Mouse (Mus musculus): ENCODE measurements at regions not wholly inside any gene's neighbourhood (a gene's known extent, or its start where the extent isn't known, plus 50 kb on each side); places are given as distances from the start of the nearest gene placed in this dataset.

- Histone ChIP-seq H3K4me1 (no peaks in the 10 kb centered on the region), H3K9ac (no peak overlapping the region), H3K27ac (no peak overlapping the region), H3K9me3 (replicated peaks) (no peaks in the 10 kb centered on the region), H3K4me3 (no peak overlapping the region), H3K36me3 (no peaks in the 10 kb centered on the region), H3K27me3 (replicated peaks) (no peaks in the 10 kb centered on the region), H3K4me2 (no peak overlapping the region)
- ATAC-seq = no peak
- WGBS (ENCODE audit: insufficient replicate concordance) = 55% methylated on average over 4 of the region's 4 CpGs
Measured at GRCm38 (mm10) chr15:68430486-68430885, 1929.8 kb upstream of the Lrrc6 start.

- H3K4me2 ChIP-seq = no peak overlapping the region
- H3K27ac ChIP-seq = no peak overlapping the region
- H3K4me3 ChIP-seq = no peak overlapping the region
- ATAC-seq = no peak
- H3K9me3 ChIP-seq (replicated peaks) = no peaks in the 10 kb centered on the region
- 16% methylated on average over 6 of the region's 6 CpGs for WGBS (ENCODE audit: insufficient replicate concordance)
- H3K36me3 ChIP-seq = no peaks in the 10 kb centered on the region
- no peaks in the 10 kb centered on the region for H3K4me1 ChIP-seq
- no peaks in the 10 kb centered on the region for H3K27me3 ChIP-seq (replicated peaks)
- no peak overlapping the region for H3K9ac ChIP-seq
Measured at GRCm38 (mm10) chr15:68428444-68429228, 1927.9 kb upstream of the Lrrc6 start.

GRCm38 (mm10) chr15:68417142-68417541, 1916.4 kb upstream of the Lrrc6 start:
- Histone ChIP-seq H3K27ac (no peak overlapping the region), H3K4me1 (no peaks in the 10 kb centered on the region), H3K4me3 (no peak overlapping the region), H3K9ac (no peak overlapping the region), H3K27me3 (replicated peaks) (no peaks in the 10 kb centered on the region), H3K36me3 (no peaks in the 10 kb centered on the region), H3K4me2 (no peak overlapping the region), H3K9me3 (replicated peaks) (no peaks in the 10 kb centered on the region)
- ATAC-seq = no peak
- WGBS (ENCODE audit: insufficient replicate concordance) = 33% methylated on average over 1 of the region's 1 CpGs

- Histone ChIP-seq H3K4me3 (no peak overlapping the region), H3K9me3 (replicated peaks) (no peaks in the 10 kb centered on the region), H3K4me2 (no peak overlapping the region), H3K36me3 (no peaks in the 10 kb centered on the region), H3K9ac (no peak overlapping the region), H3K27ac (no peak overlapping the region), H3K4me1 (no peaks in the 10 kb centered on the region), H3K27me3 (replicated peaks) (no peaks in the 10 kb centered on the region)
- no peak for ATAC-seq
- WGBS (ENCODE audit: insufficient replicate concordance) = 18% methylated on average over 3 of the region's 3 CpGs
Measured at GRCm38 (mm10) chr15:68415401-68415925, 1914.8 kb upstream of the Lrrc6 start.

GRCm38 (mm10) chr15:68414047-68414446, 1913.3 kb upstream of the Lrrc6 start:
- H3K9ac ChIP-seq = no peak overlapping the region
- ATAC-seq = no peak
- no peaks in the 10 kb centered on the region for H3K9me3 ChIP-seq (replicated peaks)
- no peak overlapping the region for H3K4me2 ChIP-seq
- no peaks in the 10 kb centered on the region for H3K27me3 ChIP-seq (replicated peaks)
- no peak overlapping the region for H3K27ac ChIP-seq
- 46% methylated on average over 4 of the region's 4 CpGs for WGBS (ENCODE audit: insufficient replicate concordance)
- no peaks in the 10 kb centered on the region for H3K36me3 ChIP-seq
- no peak overlapping the region for H3K4me3 ChIP-seq
- H3K4me1 ChIP-seq = no peaks in the 10 kb centered on the region

- Histone ChIP-seq H3K4me3 (no peak overlapping the region), H3K9me3 (replicated peaks) (no peaks in the 10 kb centered on the region), H3K36me3 (no peaks in the 10 kb centered on the region), H3K27ac (no peak overlapping the region), H3K4me1 (no peaks in the 10 kb centered on the region), H3K4me2 (no peak overlapping the region), H3K27me3 (replicated peaks) (no peaks in the 10 kb centered on the region), H3K9ac (no peak overlapping the region)
- no peak for ATAC-seq
- 43% methylated on average over 2 of the region's 2 CpGs for WGBS (ENCODE audit: insufficient replicate concordance)
Measured at GRCm38 (mm10) chr15:68412697-68413096, 1912.0 kb upstream of the Lrrc6 start.

- no peak overlapping the region for H3K27ac ChIP-seq
Measured at GRCm38 (mm10) chr15:68412156-68412555, 1911.4 kb upstream of the Lrrc6 start.

GRCm38 (mm10) chr15:68403554-68404070, 1902.9 kb upstream of the Lrrc6 start:
- no peaks in the 10 kb centered on the region for H3K27me3 ChIP-seq (replicated peaks)
- H3K27ac ChIP-seq = no peak overlapping the region
- no peak overlapping the region for H3K9ac ChIP-seq
- no peaks in the 10 kb centered on the region for H3K36me3 ChIP-seq
- 71% methylated on average over 3 of the region's 3 CpGs for WGBS (ENCODE audit: insufficient replicate concordance)
- H3K4me3 ChIP-seq = no peak overlapping the region
- H3K4me1 ChIP-seq = no peaks in the 10 kb centered on the region
- ATAC-seq = no peak
- no peaks in the 10 kb centered on the region for H3K9me3 ChIP-seq (replicated peaks)
- H3K4me2 ChIP-seq = no peak overlapping the region

More at GRCm38 (mm10) chr15:68412156-68412555, 1911.4 kb upstream of the Lrrc6 start:
- H3K27me3 ChIP-seq (replicated peaks) = no peaks in the 10 kb centered on the region
- no peak for ATAC-seq
- no peak overlapping the region for H3K4me3 ChIP-seq
- H3K36me3 ChIP-seq = no peaks in the 10 kb centered on the region
- 55% methylated on average over 3 of the region's 3 CpGs for WGBS (ENCODE audit: insufficient replicate concordance)
- H3K9me3 ChIP-seq (replicated peaks) = no peaks in the 10 kb centered on the region
- no peak overlapping the region for H3K4me2 ChIP-seq
- H3K4me1 ChIP-seq = no peaks in the 10 kb centered on the region
- no peak overlapping the region for H3K9ac ChIP-seq

GRCm38 (mm10) chr15:68401726-68402125, 1901.0 kb upstream of the Lrrc6 start:
- no peak overlapping the region for H3K4me3 ChIP-seq
- no peaks in the 10 kb centered on the region for H3K4me1 ChIP-seq
- H3K36me3 ChIP-seq = no peaks in the 10 kb centered on the region
- no peak for ATAC-seq
- H3K27ac ChIP-seq = no peak overlapping the region
- WGBS (ENCODE audit: insufficient replicate concordance) = 29% methylated on average over 1 of the region's 1 CpGs
- H3K27me3 ChIP-seq (replicated peaks) = no peaks in the 10 kb centered on the region
- no peak overlapping the region for H3K4me2 ChIP-seq
- H3K9ac ChIP-seq = no peak overlapping the region
- H3K9me3 ChIP-seq (replicated peaks) = no peaks in the 10 kb centered on the region

- H3K4me3 ChIP-seq = no peak overlapping the region
- H3K27me3 ChIP-seq (replicated peaks) = no peaks in the 10 kb centered on the region
- H3K4me1 ChIP-seq = no peaks in the 10 kb centered on the region
- H3K9ac ChIP-seq = no peak overlapping the region
- no peaks in the 10 kb centered on the region for H3K9me3 ChIP-seq (replicated peaks)
- no peaks in the 10 kb centered on the region for H3K36me3 ChIP-seq
- ATAC-seq = no peak
- no peak overlapping the region for H3K27ac ChIP-seq
- 64% methylated on average over 4 of the region's 4 CpGs for WGBS (ENCODE audit: insufficient replicate concordance)
- H3K4me2 ChIP-seq = no peak overlapping the region
Measured at GRCm38 (mm10) chr15:68401006-68401405, 1900.3 kb upstream of the Lrrc6 start.

- H3K36me3 ChIP-seq = no peaks in the 10 kb centered on the region
- H3K27ac ChIP-seq = no peak overlapping the region
- H3K27me3 ChIP-seq (replicated peaks) = no peaks in the 10 kb centered on the region
- WGBS (ENCODE audit: insufficient replicate concordance) = 84% methylated on average over 6 of the region's 6 CpGs
- no peak overlapping the region for H3K4me2 ChIP-seq
- no peak overlapping the region for H3K9ac ChIP-seq
- H3K9me3 ChIP-seq (replicated peaks) = no peaks in the 10 kb centered on the region
- H3K4me1 ChIP-seq = no peaks in the 10 kb centered on the region
- ATAC-seq = no peak
- H3K4me3 ChIP-seq = no peak overlapping the region
Measured at GRCm38 (mm10) chr15:68396566-68396965, 1895.9 kb upstream of the Lrrc6 start.

GRCm38 (mm10) chr15:68394749-68395148, 1894.0 kb upstream of the Lrrc6 start:
- ATAC-seq = no peak
- Histone ChIP-seq H3K27ac (no peak overlapping the region), H3K27me3 (replicated peaks) (no peaks in the 10 kb centered on the region), H3K36me3 (no peaks in the 10 kb centered on the region), H3K4me3 (no peak overlapping the region), H3K9me3 (replicated peaks) (no peaks in the 10 kb centered on the region), H3K4me1 (no peaks in the 10 kb centered on the region), H3K4me2 (no peak overlapping the region), H3K9ac (no peak overlapping the region)
- 73% methylated on average over 1 of the region's 1 CpGs for WGBS (ENCODE audit: insufficient replicate concordance)

All from liver, embryonic 12.5 days (tissue).